In the genomic region with DNA sequence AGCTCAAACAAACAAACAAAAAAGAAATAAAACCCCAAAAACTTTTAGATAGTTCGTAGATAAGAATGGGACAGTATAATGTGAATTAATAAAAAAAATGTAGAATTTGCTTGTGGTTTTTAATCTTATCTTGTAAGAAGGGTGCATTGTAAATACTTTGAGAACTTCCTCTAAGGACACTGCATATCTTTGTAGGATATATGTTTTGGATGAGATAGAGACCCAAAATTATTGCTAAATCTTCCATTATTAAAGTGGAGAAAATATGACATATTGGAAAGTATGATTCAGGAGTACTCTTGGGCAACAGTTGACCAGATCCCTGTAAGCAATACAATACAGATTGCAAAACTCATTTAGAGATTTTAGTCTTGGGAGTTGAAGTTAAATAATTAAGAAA, we compare ENCODE assay signal across 34 mouse cellular contexts.
"Had no signal": no experiment of that assay in that cellular context is flagged by ENCODE, and none has a peak within 500 bp of the region (broad histone marks: within the 10 kb centered on the region; RNA-seq: fewer than 3 reads in every experiment).

No protein-coding gene starts in this region.

- ATAC-seq: hindbrain, embryonic 16.5 days; hindbrain, postnatal 0 days; inflammation-experienced regulatory T-cells, adult 6 months; intestine, embryonic 15.5 days; intestine, embryonic 16.5 days; intestine, postnatal 0 days had no signal

- DNase-seq: heart, postnatal 10 days; heart, postnatal 14 days; heart, postnatal 36 days; heart, postnatal 4 days; kidney, adult 11 months; kidney, adult 18-20 months; kidney, adult 2 months; kidney, adult 8-10 months; kidney, adult 9 months; kidney, postnatal 10 days; kidney, postnatal 14 days; kidney, postnatal 25 days; kidney, postnatal 36 days; kidney, postnatal 4 days; layer of hippocampus, adult 9-11 months; layer of hippocampus, postnatal 36 days had no signal

- H3K4me1 ChIP-seq: heart, embryonic 10.5 days; heart, embryonic 12.5 days; heart, embryonic 13.5 days; heart, embryonic 15.5 days; hindbrain, embryonic 12.5 days; hindbrain, embryonic 13.5 days; hindbrain, embryonic 15.5 days; intestine, embryonic 15.5 days; kidney, embryonic 15.5 days had no signal

- H3K36me3 ChIP-seq: heart, embryonic 10.5 days; heart, embryonic 12.5 days; heart, embryonic 15.5 days; hindbrain, embryonic 12.5 days; hindbrain, embryonic 13.5 days; intestine, embryonic 15.5 days had no signal

- H3K9me3 ChIP-seq: heart, embryonic 10.5 days; heart, embryonic 12.5 days; heart, embryonic 13.5 days; heart, embryonic 15.5 days; hindbrain, embryonic 12.5 days; hindbrain, embryonic 13.5 days; hindbrain, embryonic 15.5 days; intestine, embryonic 15.5 days; kidney, embryonic 15.5 days had no signal

- H3K9ac ChIP-seq: heart, embryonic 12.5 days; heart, embryonic 13.5 days; heart, embryonic 15.5 days; hindbrain, embryonic 12.5 days; hindbrain, embryonic 13.5 days; hindbrain, embryonic 14.5 days; hindbrain, embryonic 15.5 days; intestine, embryonic 15.5 days; kidney, embryonic 15.5 days had no signal

- H3K27ac ChIP-seq: heart, embryonic 10.5 days; heart, embryonic 13.5 days; heart, embryonic 15.5 days; hindbrain, embryonic 12.5 days; hindbrain, embryonic 13.5 days; hindbrain, embryonic 14.5 days; hindbrain, embryonic 15.5 days; hindbrain, postnatal 0 days; intestine, embryonic 15.5 days; kidney, embryonic 15.5 days; kidney, postnatal 0 days; layer of hippocampus, adult 2 months; left cerebral cortex, adult 2 months had no signal

- H3K4me3 ChIP-seq: heart, embryonic 10.5 days; heart, embryonic 12.5 days; heart, embryonic 13.5 days; heart, embryonic 15.5 days; hindbrain, embryonic 12.5 days; hindbrain, embryonic 13.5 days; hindbrain, embryonic 15.5 days; intestine, embryonic 15.5 days; kidney, embryonic 15.5 days; layer of hippocampus, adult 2 months; left cerebral cortex, adult 2 months had no signal

- H3K27me3 ChIP-seq: heart, embryonic 12.5 days; heart, embryonic 13.5 days; heart, embryonic 15.5 days; hindbrain, embryonic 12.5 days; hindbrain, embryonic 13.5 days; hindbrain, embryonic 15.5 days; intestine, embryonic 15.5 days; kidney, embryonic 15.5 days had no signal
